Mouse (Mus musculus): ENCODE results near the gene Dppa3. TPM values are rescaled to one million over a fixed set of nuclear protein-coding genes. Genes with fewer than 3 reads are reported as not detected.

The Dppa3 gene
- total and polyA plus RNA-seq, 3 experiments = not detected

- peak; percentile 77 for TF ChIP-seq MXI1 (IDR thresholded peaks at IDR 0.05; ENCODE audit: low read depth, low read length)
These were observed 16.9 kb upstream of the Dppa3 start (continued) for GRCm38 (mm10) chr6:122609377-122609728.

GRCm38 (mm10) chr6:122609771-122610170, 16.4 kb upstream of the Dppa3 start, which contains the start of gene Gdf3:
Gene Gdf3 (minus strand): TSS chr6:122610087.
- DNase-seq (ENCODE audit: low read depth, low spot score) = peak; percentile 85
- H3K27ac ChIP-seq (ENCODE audit: control insufficient read depth, low read depth, low read length) = peak within 1 kb of the TSS; percentile 86
- no peaks in the 10 kb centered on the region for H3K27me3 ChIP-seq (ENCODE audit: control insufficient read depth in 1 of 2, insufficient read depth in 2 of 2, low read length in 2 of 2)
- H3K4me3 ChIP-seq (ENCODE audit: control insufficient read depth in 1 of 2, insufficient read depth in 1 of 2, low read depth in 2 of 2, low read length in 2 of 2) = peak within 1 kb of the TSS; percentile 66 to 76
- peaks cover 24% of the 10 kb centered on the region for H3K79me2 ChIP-seq (ENCODE audit: control insufficient read depth, insufficient read depth, low read length, poor library complexity)
- TF ChIP-seq JUND (IDR thresholded peaks at IDR 0.05; ENCODE audit: low read depth, low read length) (no peak), ZNF384 (IDR thresholded peaks at IDR 0.05; ENCODE audit: low read depth, low read length) (no peak), UBTF (IDR thresholded peaks at IDR 0.05; ENCODE audit: borderline replicate concordance, insufficient read depth, low read depth, low read length) (no peak), USF1 (IDR thresholded peaks at IDR 0.05; ENCODE audit: low read depth, low read length) (no peak), CTCF (IDR thresholded peaks at IDR 0.05 in 2 of 3, conservative IDR thresholded peaks at IDR 0.05 in 1 of 3; ENCODE audit: control insufficient read depth in 1 of 3, insufficient read depth in 1 of 3, low read depth in 2 of 3, low read length in 3 of 3, poor library complexity in 1 of 3, severe bottlenecking in 1 of 3) (0 out of 6 replicates have a peak, but pooled peaks of 1 of the 3 experiments have one; percentile 19), ETS1 (IDR thresholded peaks at IDR 0.05; ENCODE audit: low read depth, low read length) (no peak), GABPA (IDR thresholded peaks at IDR 0.05; ENCODE audit: low read depth, low read length) (no peak), NRF1 (IDR thresholded peaks at IDR 0.05; ENCODE audit: insufficient read depth, low read depth, low read length, poor library complexity, severe bottlenecking) (peak; percentile 40; the same call in 1 of the 2 replicates), POLR2A (IDR thresholded peaks at IDR 0.05; ENCODE audit: control insufficient read depth in 1 of 2, insufficient read depth in 1 of 2, low read depth in 1 of 2, low read length in 2 of 2, poor library complexity in 1 of 2) (peak; percentile 34 to 56; a peak in 1 of 4 replicates), MYC (IDR thresholded peaks at IDR 0.05; ENCODE audit: low read depth, low read length) (no peak), EP300 (IDR thresholded peaks at IDR 0.05; ENCODE audit: low read depth in 1 of 2, low read length in 2 of 2) (peak in 1 of 2 experiments; percentile 56; a peak in 1 of 4 replicates), NELFE (IDR thresholded peaks at IDR 0.05; ENCODE audit: low read depth, low read length) (peak; percentile 2; the same call in 1 of the 2 replicates), BHLHE40 (IDR thresholded peaks at IDR 0.05; ENCODE audit: borderline replicate concordance, low read depth, low read length) (no peak), ZKSCAN1 (IDR thresholded peaks at IDR 0.05; ENCODE audit: low read depth, low read length) (no peak), TBP (IDR thresholded peaks at IDR 0.05; ENCODE audit: low read depth, low read length) (peak; percentile 66)
- no peaks in the 10 kb centered on the region for H3K9me3 ChIP-seq (replicated peaks; ENCODE audit: insufficient read depth, low read length)
- peak within 1 kb of the TSS; percentile 78 for H3K9ac ChIP-seq (ENCODE audit: control insufficient read depth, low read depth, low read length, poor library complexity, severe bottlenecking)
- peaks cover 4 to 14% of the 10 kb centered on the region in 2 experiments; a peak in 3 of 4 replicates for H3K4me1 ChIP-seq (ENCODE audit: control insufficient read depth in 1 of 2, insufficient read depth in 2 of 2, low read length in 2 of 2)
- H3K36me3 ChIP-seq (ENCODE audit: control insufficient read depth in 1 of 2, insufficient read depth in 2 of 2, low read length in 2 of 2) = peaks cover 0 to 12% of the 10 kb centered on the region in 2 experiments; a peak in 3 of 4 replicates

- Histone ChIP-seq H3K4me3 (ENCODE audit: control insufficient read depth in 1 of 2, insufficient read depth in 1 of 2, low read depth in 2 of 2, low read length in 2 of 2) (no peak overlapping the region), H3K36me3 (ENCODE audit: control insufficient read depth in 1 of 2, insufficient read depth in 2 of 2, low read length in 2 of 2) (peaks cover 0 to 8% of the 10 kb centered on the region in 2 experiments; a peak in 2 of 4 replicates), H3K9ac (ENCODE audit: control insufficient read depth, low read depth, low read length, poor library complexity, severe bottlenecking) (no peak overlapping the region), H3K79me2 (ENCODE audit: control insufficient read depth, insufficient read depth, low read length, poor library complexity) (peaks cover 17% of the 10 kb centered on the region), H3K27ac (ENCODE audit: control insufficient read depth, low read depth, low read length) (no peak overlapping the region), H3K9me3 (replicated peaks; ENCODE audit: insufficient read depth, low read length) (no peaks in the 10 kb centered on the region), H3K27me3 (ENCODE audit: control insufficient read depth in 1 of 2, insufficient read depth in 2 of 2, low read length in 2 of 2) (0 out of 4 replicates have a peak, but pooled peaks cover 0 to 1% of the 10 kb centered on the region in 2 experiments), H3K4me1 (ENCODE audit: control insufficient read depth in 1 of 2, insufficient read depth in 2 of 2, low read length in 2 of 2) (peaks cover 4 to 10% of the 10 kb centered on the region in 2 experiments; a peak in 3 of 4 replicates)
- DNase-seq (ENCODE audit: low read depth, low spot score) = no peak
- TF ChIP-seq NELFE (IDR thresholded peaks at IDR 0.05; ENCODE audit: low read depth, low read length) = no peak
- no peak for TF ChIP-seq MYC (IDR thresholded peaks at IDR 0.05; ENCODE audit: low read depth, low read length)
- TF ChIP-seq HCFC1 (IDR thresholded peaks at IDR 0.05; ENCODE audit: low read depth, low read length) = no peak
- no peak for TF ChIP-seq MAZ (IDR thresholded peaks at IDR 0.05; ENCODE audit: low read depth, low read length)
- no peak for TF ChIP-seq CTCF (IDR thresholded peaks at IDR 0.05 in 2 of 3, conservative IDR thresholded peaks at IDR 0.05 in 1 of 3; ENCODE audit: control insufficient read depth in 1 of 3, insufficient read depth in 1 of 3, low read depth in 2 of 3, low read length in 3 of 3, poor library complexity in 1 of 3, severe bottlenecking in 1 of 3)
- TF ChIP-seq ZC3H11A (IDR thresholded peaks at IDR 0.05; ENCODE audit: low read depth, low read length) = no peak
- no peak for TF ChIP-seq MYB (IDR thresholded peaks at IDR 0.05; ENCODE audit: low read depth, low read length)
- no peak for TF ChIP-seq SIN3A (IDR thresholded peaks at IDR 0.05; ENCODE audit: low read length)
- TF ChIP-seq JUND (IDR thresholded peaks at IDR 0.05; ENCODE audit: low read depth, low read length) = no peak
- TF ChIP-seq MAFK (IDR thresholded peaks at IDR 0.05; ENCODE audit: borderline replicate concordance, low read depth, low read length) = no peak
- no peak for TF ChIP-seq GABPA (IDR thresholded peaks at IDR 0.05; ENCODE audit: low read depth, low read length)
These were observed 13.8 kb upstream of the Dppa3 start for GRCm38 (mm10) chr6:122612426-122612825.
